Mouse (Mus musculus): ENCODE data around the gene Bicdl2.

GRCm38 (mm10) chr17:23660876-23661200 is 532 bp downstream of the Bicdl2 start:
- TF ChIP-seq POLR2AphosphoS5 (IDR thresholded peaks at IDR 0.05; ENCODE audit: borderline replicate concordance, low read depth, low read length) (no peak), CTCF (IDR thresholded peaks at IDR 0.05 in 2 of 3, conservative IDR thresholded peaks at IDR 0.05 in 1 of 3; ENCODE audit: control insufficient read depth in 1 of 3, insufficient read depth in 1 of 3, low read depth in 2 of 3, low read length in 3 of 3, poor library complexity in 1 of 3, severe bottlenecking in 1 of 3) (no peak), MAX (IDR thresholded peaks at IDR 0.05; ENCODE audit: low read length) (no peak), TBP (IDR thresholded peaks at IDR 0.05; ENCODE audit: low read depth, low read length) (no peak), USF1 (IDR thresholded peaks at IDR 0.05; ENCODE audit: low read depth, low read length) (no peak), POLR2A (IDR thresholded peaks at IDR 0.05; ENCODE audit: control insufficient read depth in 1 of 2, insufficient read depth in 1 of 2, low read depth in 1 of 2, low read length in 2 of 2, poor library complexity in 1 of 2) (no peak), POLR2AphosphoS2 (IDR thresholded peaks at IDR 0.05; ENCODE audit: low read length) (no peak), EP300 (IDR thresholded peaks at IDR 0.05; ENCODE audit: low read depth in 1 of 2, low read length in 2 of 2) (no peak), TCF12 (IDR thresholded peaks at IDR 0.05; ENCODE audit: low read depth, low read length) (no peak), MAFK (IDR thresholded peaks at IDR 0.05; ENCODE audit: borderline replicate concordance, low read depth, low read length) (no peak), E2F4 (IDR thresholded peaks at IDR 0.05; ENCODE audit: borderline replicate concordance, low read depth, low read length) (no peak), CHD2 (IDR thresholded peaks at IDR 0.05; ENCODE audit: low read length) (no peak), RAD21 (IDR thresholded peaks at IDR 0.05; ENCODE audit: low read depth, low read length) (no peak), NELFE (IDR thresholded peaks at IDR 0.05; ENCODE audit: low read depth, low read length) (no peak)
